Mouse (Mus musculus) Patski (cell line): ENCODE data around the gene Adgrd1. TPM values are rescaled to one million over a fixed set of nuclear protein-coding genes. Genes with fewer than 3 reads are reported as not detected.

Source experiments
- ATAC-seq: fragments of 100-300 bp; one replicate; pipeline ENCODE4 v1.8.0; 2021
- CTCF ChIA-PET: fragments of 350-600 bp; sonication (Branson Sonifier 250); formaldehyde crosslinking; loops from one replicate; lab custom pipeline; 2022; ENCODE audit warnings: inconsistent platforms; lab: Charles Lee
- POLR2A ChIA-PET: fragments of 350-600 bp; sonication (Branson Sonifier 250); formaldehyde crosslinking; loops from one replicate; lab custom pipeline; 2022; ENCODE audit warnings: antibody characterized with exemption, inconsistent platforms; lab: Charles Lee
- DNase-seq: peaks from one replicate; pipeline ENCODE4 v3.0.0-alpha.2; 2011; ENCODE audit warnings: low read depth, low spot score
- H3K27me3 ChIP-seq: fragments of 371-371 bp; one replicate; pipeline ENCODE4 v1.5.1; 2021
- CTCF ChIP-seq: fragments of 100-300 bp; IDR thresholded peaks from one replicate; pipeline ENCODE4 v1.5.1; 2021
- in situ Hi-C: fragments of 300-500 bp; cut with MboI; formaldehyde crosslinking; loops from 3 replicates; pipeline ENCODE4 v1.11.1; 2018; ENCODE audit warnings: low pct_unique_long_range_greater_than_20kb, mixed read lengths
- polyA plus RNA-seq: library from polyadenylated mRNA; unstranded; gene quantifications from one replicate; pipeline ENCODE4 v1.2.3, GENCODE M21; 2021

Adgrd1 gene
- polyA plus RNA-seq, 1 experiment from 2014 or later = 0.01 TPM

- ChIA-PET CTCF (no interaction called here), POLR2A (no interaction called here)
- ATAC-seq (no peak), DNase-seq (no peak)
- in situ Hi-C loops = no loop called here
- no peak for TF ChIP-seq CTCF
- peaks cover 16% of the 10 kb centered on the region for H3K27me3 ChIP-seq
These were observed 58.7 kb downstream of the Adgrd1 start for GRCm38 (mm10) chr5:129155023-129155901.

- ChIA-PET POLR2A (no interaction called here), CTCF (no interaction called here)
- DNase-seq (no peak), ATAC-seq (no peak)
- H3K27me3 ChIP-seq = peaks cover 16% of the 10 kb centered on the region
- no peak for TF ChIP-seq CTCF
- in situ Hi-C loops = no loop called here
These were observed 59.4 kb downstream of the Adgrd1 start for GRCm38 (mm10) chr5:129155902-129156311.

- no peak for TF ChIP-seq CTCF
- H3K27me3 ChIP-seq = peaks cover 2% of the 10 kb centered on the region
- in situ Hi-C loops = loop anchor here (5.0 kb wide), 1 partner anchor 94 kb away; no protein-coding TSS in a partner anchor
- DNase-seq (no peak), ATAC-seq (no peak)
- ChIA-PET POLR2A (interaction anchor here (0.8 kb wide), 1 partner anchor 10 kb away, joined by 3 read pairs; no protein-coding TSS in a partner anchor), CTCF (no interaction called here)
These were observed 65.0 kb downstream of the Adgrd1 start for GRCm38 (mm10) chr5:129161372-129162051.

GRCm38 (mm10) chr5:129163416-129163815 is 66.9 kb downstream of the Adgrd1 start:
- CTCF ChIA-PET = no interaction called here
- ATAC-seq = no peak
- no peak for TF ChIP-seq CTCF
- POLR2A ChIA-PET = no interaction called here
- no peaks in the 10 kb centered on the region for H3K27me3 ChIP-seq
- in situ Hi-C loops = loop anchor here (5.0 kb wide), 1 partner anchor 96 kb away; no protein-coding TSS in a partner anchor
- no peak for DNase-seq

GRCm38 (mm10) chr5:129164091-129164490 is 67.5 kb downstream of the Adgrd1 start:
- ATAC-seq (peak; percentile 34), DNase-seq (peak; percentile 12)
- TF ChIP-seq CTCF = no peak
- POLR2A ChIA-PET = no interaction called here
- no peaks in the 10 kb centered on the region for H3K27me3 ChIP-seq
- in situ Hi-C loops = loop anchor here (5.0 kb wide), 1 partner anchor 97 kb away; no protein-coding TSS in a partner anchor
- CTCF ChIA-PET = no interaction called here

GRCm38 (mm10) chr5:129164911-129165584 is 68.5 kb downstream of the Adgrd1 start:
- no peak for DNase-seq
- CTCF ChIA-PET = interaction anchor here (1.3 kb wide), 1 partner anchor 12 kb away, joined by 6 read pairs; no protein-coding TSS in a partner anchor
- in situ Hi-C loops = loop anchor here (5.0 kb wide), 1 partner anchor 98 kb away; no protein-coding TSS in a partner anchor
- no peak for TF ChIP-seq CTCF
- POLR2A ChIA-PET = no interaction called here
- no peaks in the 10 kb centered on the region for H3K27me3 ChIP-seq
- ATAC-seq = no peak

- H3K27me3 ChIP-seq = no peaks in the 10 kb centered on the region
- CTCF ChIA-PET = interaction anchor here (1.3 kb wide), 1 partner anchor 12 kb away, joined by 6 read pairs; no protein-coding TSS in a partner anchor
- POLR2A ChIA-PET = no interaction called here
- in situ Hi-C loops = no loop called here
- TF ChIP-seq CTCF = no peak
- no peak for DNase-seq
- ATAC-seq = no peak
These were observed 69.0 kb downstream of the Adgrd1 start for GRCm38 (mm10) chr5:129165595-129165994.

GRCm38 (mm10) chr5:129169090-129169489 is 72.5 kb downstream of the Adgrd1 start:
- in situ Hi-C loops = no loop called here
- H3K27me3 ChIP-seq = peaks cover 11% of the 10 kb centered on the region
- POLR2A ChIA-PET = no interaction called here
- DNase-seq (no peak), ATAC-seq (no peak)
- TF ChIP-seq CTCF = no peak
- CTCF ChIA-PET = no interaction called here

- H3K27me3 ChIP-seq = peaks cover 11% of the 10 kb centered on the region
- TF ChIP-seq CTCF = no peak
- ATAC-seq = no peak
- DNase-seq = no peak
- in situ Hi-C loops = no loop called here
- POLR2A ChIA-PET = no interaction called here
- CTCF ChIA-PET = no interaction called here
These were observed 73.0 kb downstream of the Adgrd1 start for GRCm38 (mm10) chr5:129169567-129169966.

- ATAC-seq (no peak), DNase-seq (no peak)
- ChIA-PET CTCF (no interaction called here), POLR2A (no interaction called here)
- in situ Hi-C loops = no loop called here
- no peak for TF ChIP-seq CTCF
- H3K27me3 ChIP-seq = peaks cover 11% of the 10 kb centered on the region
These were observed 76.0 kb downstream of the Adgrd1 start for GRCm38 (mm10) chr5:129172533-129172932.
